Mouse (Mus musculus) intestine, postnatal 0 days (tissue): ENCODE data around the gene Adgrl3. TPM values are rescaled to one million over a fixed set of nuclear protein-coding genes. Genes with fewer than 3 reads are reported as not detected.

Experiments
- ATAC-seq: fragments of 200-750 bp; cut with Nextera tagmentation; 2 replicates; pipeline ENCODE4 v1.8.0; 2017; ENCODE audit warnings: mild to moderate bottlenecking, moderate TSS enrichment, moderate library complexity
- H3K27ac ChIP-seq: fragments of 300-500 bp; sonication (generic); 2 replicates; pipeline ENCODE4 v1.5.1; 2014; ENCODE audit warnings: mild to moderate bottlenecking, low read depth, low read length, moderate library complexity
- H3K27me3 ChIP-seq: fragments of 300-500 bp; sonication (generic); replicated peaks from 2 replicates; pipeline ENCODE4 v1.6.1; 2014; ENCODE audit warnings: low read length, mixed read lengths; ENCODE audit not compliant: control insufficient read depth, insufficient read depth
- H3K36me3 ChIP-seq: fragments of 300-500 bp; sonication (generic); 2 replicates; pipeline ENCODE4 v1.6.1; 2014; ENCODE audit warnings: mild to moderate bottlenecking, moderate library complexity; ENCODE audit not compliant: control insufficient read depth, insufficient read depth
- H3K4me1 ChIP-seq: fragments of 300-500 bp; sonication (generic); replicated peaks from 2 replicates; pipeline ENCODE4 v1.6.1; 2014; ENCODE audit warnings: antibody characterized with exemption, low read length, mixed read lengths; ENCODE audit not compliant: control insufficient read depth, insufficient read depth
- H3K4me2 ChIP-seq: fragments of 300-500 bp; sonication (generic); replicated peaks from 2 replicates; pipeline ENCODE4 v1.6.1; 2014; ENCODE audit warnings: low read depth, mild to moderate bottlenecking, moderate library complexity
- H3K4me3 ChIP-seq: fragments of 300-500 bp; sonication (generic); 2 replicates; pipeline ENCODE4 v1.5.1; 2014; ENCODE audit warnings: low read depth, low read length
- H3K9ac ChIP-seq: fragments of 300-500 bp; sonication (generic); 2 replicates; pipeline ENCODE4 v1.6.1; 2014; ENCODE audit warnings: mild to moderate bottlenecking, low read depth, low read length
- H3K9me3 ChIP-seq: fragments of 300-500 bp; sonication (generic); 2 replicates; pipeline ENCODE4 v1.6.1; 2016; ENCODE audit warnings: mixed run types; ENCODE audit not compliant: control insufficient read depth
- CTCF ChIP-seq: sonication (generic); IDR thresholded peaks from 2 replicates; pipeline ENCODE4 v1.5.1; 2016; ENCODE audit warnings: low read depth, mild to moderate bottlenecking, control low read depth, antibody characterized with exemption, moderate library complexity
- WGBS: fragments of 180-500 bp; shearing (Covaris S2); extraction: QIAGEN DNeasy Blood & Tissue Kit; methylation state at CpG from one replicate; pipeline ENCODE4 v1.1.7; 2014; 5-methylcytosine and 5-hydroxymethylcytosine counted together
- polyA plus RNA-seq: library from polyadenylated mRNA; unstranded; fragments of >200 nt; fragmentation: Nextera tagmentation; extraction: Ambion mirVana; gene quantifications from 2 replicates; pipeline ENCODE4 v1.2.1, GENCODE M21; 2015

Adgrl3 gene
- polyA plus RNA-seq, 1 experiment from 2014 or later, result 4.2 TPM

DNA sequence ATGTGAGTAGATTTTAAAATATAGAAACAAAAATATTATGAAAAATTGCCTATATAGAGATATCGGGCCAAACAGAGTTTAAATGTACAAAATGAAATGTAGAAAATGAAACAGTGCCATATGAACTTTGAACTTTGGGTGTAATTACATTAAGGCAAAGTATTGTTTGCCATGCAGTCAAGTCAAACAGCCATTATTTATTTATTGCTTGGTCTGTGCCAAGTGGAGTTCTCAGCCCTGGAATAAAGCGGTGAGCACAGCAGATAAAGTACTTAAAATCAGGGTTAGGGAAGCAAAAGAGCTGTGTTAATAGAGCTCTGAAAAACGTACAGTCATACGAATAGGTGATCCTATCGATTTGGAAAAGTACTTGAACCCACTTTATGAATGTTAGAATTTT lies 407.5 kb downstream of the Adgrl3 start:
- Histone ChIP-seq H3K4me2 (no peak overlapping the region), H3K27me3 (no peaks in the 10 kb centered on the region), H3K4me1 (no peaks in the 10 kb centered on the region), H3K9me3 (no peaks in the 10 kb centered on the region), H3K36me3 (no peaks in the 10 kb centered on the region), H3K27ac (no peak overlapping the region), H3K4me3 (no peak overlapping the region), H3K9ac (no peak overlapping the region)
- WGBS, result 31% methylated on average over 5 of the region's 5 CpGs
- TF ChIP-seq CTCF, result no peak
- ATAC-seq, result peak; percentile 71

DNA sequence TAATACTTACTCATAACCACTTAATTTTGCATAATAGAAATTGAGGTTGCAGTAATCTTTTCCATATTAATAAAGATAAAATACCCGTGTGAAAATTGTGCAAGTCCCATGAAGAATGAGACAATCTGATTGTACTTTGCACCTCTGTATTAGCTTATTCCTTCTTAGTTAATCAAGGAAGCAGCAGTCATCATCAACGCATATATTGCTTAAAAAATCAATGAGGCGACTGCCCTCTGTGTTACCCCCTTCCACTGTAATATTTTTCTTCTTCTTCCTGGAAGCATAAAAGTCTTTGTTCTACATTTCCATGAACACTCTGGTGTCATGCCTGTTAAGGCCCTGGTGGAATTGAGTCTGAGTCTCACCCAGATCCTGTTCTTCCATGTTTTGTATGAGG lies 416.4 kb downstream of the Adgrl3 start:
- no peaks in the 10 kb centered on the region for H3K4me1 ChIP-seq
- no peak overlapping the region for H3K4me3 ChIP-seq
- no peaks in the 10 kb centered on the region for H3K27me3 ChIP-seq
- no peak overlapping the region for H3K9ac ChIP-seq
- no peaks in the 10 kb centered on the region for H3K36me3 ChIP-seq
- no peak for TF ChIP-seq CTCF
- ATAC-seq, result peak; percentile 92
- H3K4me2 ChIP-seq, result no peak overlapping the region
- no peak overlapping the region for H3K27ac ChIP-seq
- 48% methylated on average over 3 of the region's 3 CpGs for WGBS
- H3K9me3 ChIP-seq, result no peaks in the 10 kb centered on the region

DNA sequence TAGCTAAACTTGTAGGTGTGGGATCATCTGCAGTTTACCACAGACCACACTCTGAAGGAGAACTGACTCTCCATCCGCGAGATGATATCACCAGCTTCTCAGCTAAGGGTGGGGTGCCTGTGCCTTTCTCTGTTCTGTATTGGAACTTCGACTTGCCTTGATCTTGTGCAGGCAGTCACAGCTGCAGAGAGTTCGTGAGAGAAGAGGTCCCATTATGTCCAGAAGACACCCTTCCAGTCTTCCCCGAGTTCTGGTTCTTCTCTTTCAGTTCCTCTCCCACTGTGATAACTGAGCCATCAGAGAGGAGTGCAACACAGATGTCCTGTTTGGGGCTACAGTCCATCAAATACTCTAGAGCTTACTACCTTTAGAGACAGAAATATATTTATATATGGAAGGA lies 422.2 kb downstream of the Adgrl3 start:
- Histone ChIP-seq H3K4me3 (no peak overlapping the region), H3K9ac (no peak overlapping the region), H3K27me3 (no peaks in the 10 kb centered on the region), H3K4me1 (no peaks in the 10 kb centered on the region), H3K27ac (no peak overlapping the region), H3K4me2 (no peak overlapping the region), H3K9me3 (no peaks in the 10 kb centered on the region), H3K36me3 (no peaks in the 10 kb centered on the region)
- no peak for ATAC-seq
- no peak for TF ChIP-seq CTCF
- WGBS, result 74% methylated on average over 5 of the region's 5 CpGs

DNA sequence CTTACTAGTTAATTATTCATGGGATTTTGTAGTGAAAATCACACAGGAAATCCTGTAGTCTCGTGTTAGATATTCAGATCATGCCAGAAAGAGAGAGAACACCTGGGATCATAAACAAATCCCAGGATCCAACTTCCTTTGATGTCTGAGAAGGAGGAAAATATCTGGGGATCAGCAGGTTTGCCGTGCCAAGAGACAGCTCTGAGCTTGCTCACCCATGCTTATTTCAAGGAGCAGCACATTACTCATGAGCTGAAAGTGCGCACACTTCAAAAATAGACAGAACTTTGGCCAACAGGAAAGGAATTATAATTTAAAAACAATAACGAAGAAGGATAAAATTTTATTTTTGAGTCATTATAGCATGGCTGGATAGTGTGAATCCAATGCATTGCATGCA lies 446.0 kb downstream of the Adgrl3 start:
- no peak for TF ChIP-seq CTCF
- no peaks in the 10 kb centered on the region for H3K36me3 ChIP-seq
- no peak overlapping the region for H3K4me3 ChIP-seq
- H3K9me3 ChIP-seq, result no peaks in the 10 kb centered on the region
- WGBS, result 45% methylated on average over 4 of the region's 4 CpGs
- no peaks in the 10 kb centered on the region for H3K4me1 ChIP-seq
- no peak overlapping the region for H3K4me2 ChIP-seq
- no peak overlapping the region for H3K27ac ChIP-seq
- H3K9ac ChIP-seq, result no peak overlapping the region
- ATAC-seq, result no peak
- no peaks in the 10 kb centered on the region for H3K27me3 ChIP-seq

DNA sequence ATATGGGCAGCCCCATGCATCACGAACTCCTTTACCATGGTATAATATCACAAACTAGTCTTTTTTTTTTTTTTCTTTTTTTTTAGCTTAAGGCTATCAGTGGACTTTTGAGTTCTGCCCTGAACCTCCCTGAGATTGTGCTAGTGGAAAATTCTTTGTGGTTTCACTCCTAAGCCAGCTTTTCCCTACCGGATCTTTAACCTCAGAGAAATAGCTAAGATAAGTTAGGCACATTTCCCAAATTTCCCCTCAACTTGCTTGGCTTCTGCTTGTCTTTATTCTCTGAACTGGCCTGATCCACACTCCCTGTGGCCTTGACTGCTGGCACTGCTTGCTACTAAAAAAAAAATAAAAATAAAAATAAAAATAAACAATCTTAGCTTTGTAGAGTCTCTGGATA lies 454.7 kb downstream of the Adgrl3 start:
- Histone ChIP-seq H3K9ac (no peak overlapping the region), H3K27ac (no peak overlapping the region), H3K4me2 (no peak overlapping the region), H3K27me3 (no peaks in the 10 kb centered on the region), H3K4me3 (no peak overlapping the region), H3K9me3 (no peaks in the 10 kb centered on the region), H3K36me3 (no peaks in the 10 kb centered on the region), H3K4me1 (no peaks in the 10 kb centered on the region)
- ATAC-seq, result no peak; the same call in 1 of the 2 replicates
- no peak for TF ChIP-seq CTCF
- 50% methylated on average over 2 of the region's 2 CpGs for whole genome bisulfite sequencing

DNA sequence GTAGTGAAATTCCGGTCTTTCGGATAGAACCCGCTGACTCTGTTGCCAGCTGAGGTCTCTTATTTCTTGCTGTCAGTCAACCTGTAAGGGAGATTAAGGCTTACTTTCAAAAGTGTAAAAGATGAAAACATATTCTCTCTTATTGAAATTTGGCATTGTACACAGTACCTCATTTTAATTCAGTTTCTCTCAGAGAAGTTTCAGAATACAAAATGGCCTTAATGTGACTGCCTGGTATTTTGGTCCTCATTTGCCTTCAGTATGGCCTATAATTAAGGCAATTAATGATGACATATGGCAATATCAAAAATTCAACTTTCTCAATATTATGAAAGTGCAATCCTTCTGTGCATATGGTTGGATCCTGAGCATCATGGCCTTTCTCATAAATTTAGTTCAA lies 455.5 kb downstream of the Adgrl3 start:
- no peak overlapping the region for H3K4me3 ChIP-seq
- H3K27me3 ChIP-seq, result no peaks in the 10 kb centered on the region
- no peak overlapping the region for H3K27ac ChIP-seq
- no peak for ATAC-seq
- no peak overlapping the region for H3K9ac ChIP-seq
- no peaks in the 10 kb centered on the region for H3K9me3 ChIP-seq
- WGBS, result 94% methylated on average over 3 of the region's 3 CpGs
- no peaks in the 10 kb centered on the region for H3K4me1 ChIP-seq
- H3K4me2 ChIP-seq, result no peak overlapping the region
- TF ChIP-seq CTCF, result no peak
- no peaks in the 10 kb centered on the region for H3K36me3 ChIP-seq

DNA sequence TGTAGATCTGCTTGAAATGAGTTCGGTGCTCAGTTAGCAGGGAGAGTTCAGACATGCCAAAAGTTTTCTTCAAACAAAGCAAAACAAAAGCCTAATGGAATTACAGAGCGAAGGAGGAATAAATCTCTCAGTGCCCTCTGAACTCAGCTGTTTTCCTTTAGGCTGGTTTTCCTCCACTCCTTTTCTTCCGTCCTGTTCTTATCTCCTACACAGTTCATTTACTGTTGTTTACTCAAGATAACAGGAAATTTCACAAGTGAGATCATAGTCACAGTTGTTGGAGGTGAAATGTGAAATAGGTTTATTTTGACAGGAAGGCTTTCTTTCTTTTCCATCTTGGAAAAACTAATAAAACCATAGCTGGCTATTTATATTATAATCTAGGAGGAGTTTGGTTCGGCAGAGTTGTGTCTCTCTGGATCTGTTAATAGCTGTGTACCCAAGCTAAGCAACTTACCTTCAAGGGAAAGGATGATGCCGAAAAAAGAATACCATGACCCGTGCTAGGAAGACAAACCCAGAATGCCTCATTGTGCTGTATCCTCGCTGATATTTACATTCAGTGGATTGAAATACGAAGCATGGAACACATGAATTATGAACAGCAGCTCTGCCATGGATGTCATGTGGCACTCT lies 456.2 kb downstream of the Adgrl3 start:
- peak; percentile 78 for ATAC-seq
- 22% methylated on average over 8 of the region's 8 CpGs for WGBS
- H3K4me2 ChIP-seq, result 0 out of 2 replicates have a peak overlapping the region, but pooled peaks have one; percentile 13
- TF ChIP-seq CTCF, result no peak
- H3K9ac ChIP-seq, result no peak overlapping the region
- no peaks in the 10 kb centered on the region for H3K4me1 ChIP-seq
- no peak overlapping the region for H3K4me3 ChIP-seq
- H3K27me3 ChIP-seq, result no peaks in the 10 kb centered on the region
- no peak overlapping the region for H3K27ac ChIP-seq
- H3K9me3 ChIP-seq, result no peaks in the 10 kb centered on the region
- H3K36me3 ChIP-seq, result no peaks in the 10 kb centered on the region
